Mouse (Mus musculus) effector memory CD4-positive, alpha-beta T cell, adult 7 months (primary cell): Measurements from ENCODE around the gene Wdr76. TPM values are rescaled to one million over a fixed set of nuclear protein-coding genes. Genes with fewer than 3 reads are reported as not detected.

ENCODE experiments used
- polyA plus RNA-seq: library from polyadenylated mRNA; unstranded; fragments of 100-300 nt; shearing (Covaris generic); gene quantifications from one replicate; pipeline ENCODE4 v1.2.1, GENCODE M21; 2017

The Wdr76 gene
- 3.6 TPM for polyA plus RNA-seq

GRCm38 (mm10) chr2:121505942-121506882 is at the start of gene Wdr76, which contains the start of gene Mfap1a:
Wdr76 (plus strand) TSS chr2:121506723.
Mfap1a (minus strand) TSS chr2:121506665.

GRCm38 (mm10) chr2:121473301-121474179 is 33.0 kb upstream of the Wdr76 start, which contains the start of gene Mfap1b:
Mfap1b (minus strand) TSS chr2:121474067.

Other genes with a start within 250 kb of the Wdr76 start
- gene Trp53bp1, start 235.3 kb upstream of the Wdr76 start, polyA plus RNA-seq, result 65.7 TPM
- gene Map1a, start 217.1 kb upstream of the Wdr76 start, polyA plus RNA-seq, result 0.85 TPM
- 6.9 TPM for gene Ppip5k1, start 151.3 kb upstream of the Wdr76 start, polyA plus RNA-seq
- gene Ckmt1, start 149.0 kb upstream of the Wdr76 start, polyA plus RNA-seq, result 1.6 TPM
- not detected for gene Strc, start 119.6 kb upstream of the Wdr76 start, polyA plus RNA-seq
- 374 TPM for gene Pdia3, start 92.9 kb upstream of the Wdr76 start, polyA plus RNA-seq
- 0.55 TPM for gene Catsper2, start 92.9 kb upstream of the Wdr76 start, polyA plus RNA-seq
- gene Ell3, start 62.4 kb upstream of the Wdr76 start, polyA plus RNA-seq, result not detected
- gene Serf2, start 57.5 kb upstream of the Wdr76 start, polyA plus RNA-seq, result 400 TPM
- 105 TPM for gene Hypk, start 53.4 kb upstream of the Wdr76 start, polyA plus RNA-seq
- gene Serinc4, start 49.9 kb upstream of the Wdr76 start, polyA plus RNA-seq, result not detected
- 118 TPM for gene Mfap1b, start 32.7 kb upstream of the Wdr76 start, polyA plus RNA-seq
- gene Mfap1a, start 58 bp upstream of the Wdr76 start, polyA plus RNA-seq, result 46.0 TPM